Mouse (Mus musculus): ENCODE results near the gene Olig3.
"Not testable (repeated sequence)": the region's sequence is repeated elsewhere in the genome, so short reads cannot be mapped to it uniquely, and the experiment has no call there.

Olig3 gene

GRCm38 (mm10) chr10:19362294-19362590 lies 5.9 kb downstream of the Olig3 start:
- no peak for DNase-seq

GRCm38 (mm10) chr10:19362861-19363260 lies 6.5 kb downstream of the Olig3 start:
- no peak for DNase-seq

- no peak for DNase-seq
Measured at GRCm38 (mm10) chr10:19363365-19363764, 7.0 kb downstream of the Olig3 start.

- no peak for DNase-seq
Measured at GRCm38 (mm10) chr10:19369143-19369542, 12.8 kb downstream of the Olig3 start.

GRCm38 (mm10) chr10:19370146-19370545 lies 13.8 kb downstream of the Olig3 start:
- DNase-seq, result no peak

GRCm38 (mm10) chr10:19372263-19372662 lies 15.9 kb downstream of the Olig3 start:
- DNase-seq, result no peak

- no peak for DNase-seq
Measured at GRCm38 (mm10) chr10:19373797-19374196, 17.5 kb downstream of the Olig3 start.

- DNase-seq, result no peak
Measured at GRCm38 (mm10) chr10:19374311-19374710, 18.0 kb downstream of the Olig3 start.

- no peak for DNase-seq
Measured at GRCm38 (mm10) chr10:19375838-19376237, 19.5 kb downstream of the Olig3 start.

- not testable (repeated sequence) for DNase-seq
Measured at GRCm38 (mm10) chr10:19380971-19381370, 24.6 kb downstream of the Olig3 start.

- DNase-seq, result no peak
Measured at GRCm38 (mm10) chr10:19384176-19384575, 27.8 kb downstream of the Olig3 start.

- DNase-seq, result no peak
Measured at GRCm38 (mm10) chr10:19391819-19392218, 35.5 kb downstream of the Olig3 start.

- DNase-seq, result no peak
Measured at GRCm38 (mm10) chr10:19396485-19397137, 40.3 kb downstream of the Olig3 start.

- DNase-seq, result no peak
Measured at GRCm38 (mm10) chr10:19397396-19397795, 41.1 kb downstream of the Olig3 start.

- DNase-seq, result no peak
Measured at GRCm38 (mm10) chr10:19401136-19401535, 44.8 kb downstream of the Olig3 start.

- DNase-seq, result no peak
Measured at GRCm38 (mm10) chr10:19404401-19404800, 48.1 kb downstream of the Olig3 start.

- DNase-seq, result no peak
Measured at GRCm38 (mm10) chr10:19405959-19406358, 49.6 kb downstream of the Olig3 start.

GRCm38 (mm10) chr10:19407168-19407567 lies 50.8 kb downstream of the Olig3 start:
- no peak for DNase-seq
